Mouse (Mus musculus) embryonic fibroblast, embryonic 13.5 days (primary cell): ENCODE results near the gene Ddx39b. TPM values are rescaled to one million over a fixed set of nuclear protein-coding genes. Genes with fewer than 3 reads are reported as not detected.

ENCODE experiments used
- H3K27ac ChIP-seq: 2 replicates; pipeline ENCODE4 v1.5.1; 2012; ENCODE audit warnings: low read length, control low read depth, inconsistent platforms; ENCODE audit not compliant: insufficient read depth
- H3K4me1 ChIP-seq: 2 replicates; pipeline ENCODE4 v1.6.1; 2011; ENCODE audit warnings: low read length; ENCODE audit not compliant: control insufficient read depth, insufficient read depth
- H3K4me3 ChIP-seq: 2 replicates; pipeline ENCODE4 v1.5.1; 2011; ENCODE audit warnings: mild to moderate bottlenecking, control low read depth, low read length; ENCODE audit not compliant: insufficient read depth
- CTCF ChIP-seq: IDR thresholded peaks from 2 replicates; pipeline ENCODE4 v1.5.1; 2011; ENCODE audit warnings: mild to moderate bottlenecking, control low read depth, low read length, moderate library complexity, borderline replicate concordance; ENCODE audit not compliant: insufficient read depth
- POLR2A ChIP-seq: IDR thresholded peaks from 2 replicates; pipeline ENCODE4 v1.6.1; 2011; ENCODE audit warnings: low read depth, mild to moderate bottlenecking, control low read depth, low read length, moderate library complexity
- polyA plus RNA-seq: library from polyadenylated mRNA; stranded (reverse); fragments of >200 nt; gene quantifications from 2 replicates; pipeline ENCODE4 v1.2.4, GENCODE M21; 2011; ENCODE audit warnings: low read depth; ENCODE audit not compliant: missing spikeins, insufficient read length

The Ddx39b gene
- 182 and 227 TPM in 2 replicates for polyA plus RNA-seq

GRCm38 (mm10) chr17:35241305-35242014 lies at the start of gene Ddx39b:
Gene Ddx39b (plus strand): TSS chr17:35241746.
- TF ChIP-seq CTCF: no peak
- TF ChIP-seq POLR2A: peak; percentile 76
- Histone ChIP-seq H3K4me3 (peak within 1 kb of the TSS; percentile 66), H3K27ac (peak within 1 kb of the TSS; percentile 95), H3K4me1 (peaks cover 19% of the 10 kb centered on the region)

GRCm38 (mm10) chr17:35192924-35193323 lies 48.6 kb upstream of the Ddx39b start:
- TF ChIP-seq CTCF: no peak
- TF ChIP-seq POLR2A: no peak
- Histone ChIP-seq H3K4me1 (no peaks in the 10 kb centered on the region; the same call in 1 of the 2 replicates), H3K4me3 (no peak overlapping the region), H3K27ac (no peak overlapping the region)

GRCm38 (mm10) chr17:35193881-35194843 lies 47.4 kb upstream of the Ddx39b start, which contains the start of gene Ltb:
Gene Ltb (plus strand): TSS chr17:35194439.
- Histone ChIP-seq H3K4me3 (no peak within 1 kb of the TSS), H3K4me1 (no peaks in the 10 kb centered on the region; the same call in 1 of the 2 replicates), H3K27ac (no peak within 1 kb of the TSS)
- TF ChIP-seq POLR2A: no peak
- TF ChIP-seq CTCF: no peak

GRCm38 (mm10) chr17:35194844-35195630 lies 46.5 kb upstream of the Ddx39b start:
- Histone ChIP-seq H3K4me1 (no peaks in the 10 kb centered on the region; the same call in 1 of the 2 replicates), H3K27ac (no peak overlapping the region), H3K4me3 (peak overlapping the region; percentile 26; the same call in 1 of the 2 replicates)
- no peak for TF ChIP-seq POLR2A
- no peak for TF ChIP-seq CTCF

- no peak overlapping the region for H3K27ac ChIP-seq
- no peak for TF ChIP-seq POLR2A
- peak; percentile 92 for TF ChIP-seq CTCF
- no peaks in the 10 kb centered on the region; the same call in 1 of the 2 replicates for H3K4me1 ChIP-seq
- H3K4me3 ChIP-seq: peak overlapping the region; percentile 26
Measured at GRCm38 (mm10) chr17:35195631-35196320, 45.8 kb upstream of the Ddx39b start.

- no peak overlapping the region for H3K27ac ChIP-seq
- H3K4me3 ChIP-seq: no peak overlapping the region
- H3K4me1 ChIP-seq: no peaks in the 10 kb centered on the region; the same call in 1 of the 2 replicates
- TF ChIP-seq POLR2A (no peak), CTCF (no peak)
Measured at GRCm38 (mm10) chr17:35196321-35196641, 45.3 kb upstream of the Ddx39b start.

GRCm38 (mm10) chr17:35197126-35197525 lies 44.4 kb upstream of the Ddx39b start:
- Histone ChIP-seq H3K4me3 (no peak overlapping the region), H3K27ac (no peak overlapping the region), H3K4me1 (no peaks in the 10 kb centered on the region; the same call in 1 of the 2 replicates)
- TF ChIP-seq POLR2A (no peak), CTCF (no peak)

GRCm38 (mm10) chr17:35198029-35198428 lies 43.5 kb upstream of the Ddx39b start:
- H3K4me3 ChIP-seq: no peak overlapping the region
- no peak overlapping the region for H3K27ac ChIP-seq
- H3K4me1 ChIP-seq: no peaks in the 10 kb centered on the region; the same call in 1 of the 2 replicates
- TF ChIP-seq POLR2A (no peak), CTCF (no peak)
